Mouse (Mus musculus) forebrain, embryonic 12.5 days (tissue): ENCODE measurements around the gene Myl3. TPM values are rescaled to one million over a fixed set of nuclear protein-coding genes. Genes with fewer than 3 reads are reported as not detected.

Experiments
- ATAC-seq: fragments of 200-750 bp; cut with Nextera tagmentation; 2 replicates; pipeline ENCODE4 v1.8.0; 2017; ENCODE audit warnings: moderate TSS enrichment; ENCODE audit not compliant: low FRiP score
- H3K27ac ChIP-seq: fragments of 300-500 bp; sonication (generic); 2 replicates; pipeline ENCODE4 v1.5.1; 2016; ENCODE audit warnings: mild to moderate bottlenecking
- H3K27me3 ChIP-seq: fragments of 300-500 bp; sonication (generic); 2 replicates; pipeline ENCODE4 v1.6.1; 2016; ENCODE audit warnings: mild to moderate bottlenecking
- H3K36me3 ChIP-seq: fragments of 300-500 bp; sonication (generic); replicated peaks from 2 replicates; pipeline ENCODE4 v1.6.1; 2016; ENCODE audit warnings: mild to moderate bottlenecking
- H3K4me1 ChIP-seq: fragments of 300-500 bp; sonication (generic); 2 replicates; pipeline ENCODE4 v1.6.1; 2016
- H3K4me2 ChIP-seq: fragments of 300-500 bp; sonication (generic); 2 replicates; pipeline ENCODE4 v1.6.1; 2016; ENCODE audit warnings: mild to moderate bottlenecking, moderate library complexity
- H3K4me3 ChIP-seq: fragments of 300-500 bp; sonication (generic); replicated peaks from 2 replicates; pipeline ENCODE4 v1.5.1; 2016; ENCODE audit warnings: mild to moderate bottlenecking
- H3K9ac ChIP-seq: fragments of 300-500 bp; sonication (generic); 2 replicates; pipeline ENCODE4 v1.6.1; 2016; ENCODE audit warnings: mild to moderate bottlenecking
- H3K9me3 ChIP-seq: fragments of 300-500 bp; sonication (generic); 2 replicates; pipeline ENCODE4 v1.6.1; 2016
- WGBS: fragments of 180-500 bp; shearing (Covaris S2); methylation state at CpG from one replicate; pipeline ENCODE4 v1.1.7; 2016; 5-methylcytosine and 5-hydroxymethylcytosine counted together
- polyA plus RNA-seq: library from polyadenylated mRNA; unstranded; fragments of >200 nt; fragmentation: Nextera tagmentation; extraction: Ambion mirVana; gene quantifications from 2 replicates; pipeline ENCODE4 v1.2.1, GENCODE M21; 2016

Gene Myl3
- polyA plus RNA-seq, 1 experiment from 2014 or later = 1.3 TPM

DNA sequence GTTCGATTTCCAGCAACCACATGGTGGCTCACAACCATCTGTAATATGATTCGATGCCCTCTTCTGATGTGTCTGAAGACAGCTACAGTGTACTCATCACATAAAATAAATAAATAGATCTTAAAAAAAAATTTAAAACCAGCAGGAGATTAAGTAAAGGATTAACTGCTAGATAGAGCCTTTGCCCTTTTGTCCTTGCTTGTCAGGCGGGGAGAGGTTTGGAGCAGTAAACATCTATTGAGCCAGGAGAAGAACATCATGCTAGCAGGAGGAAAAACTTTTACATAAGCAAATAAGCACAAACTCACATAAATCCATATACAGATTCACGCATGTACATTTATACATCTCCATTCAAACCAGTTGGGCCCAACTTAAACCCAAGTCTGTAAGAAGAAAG is 29.1 kb upstream of the Myl3 start:
- no peak overlapping the region for H3K9ac ChIP-seq
- no peak for ATAC-seq
- WGBS = 92% methylated on average over 4 of the region's 4 CpGs
- H3K9me3 ChIP-seq = no peaks in the 10 kb centered on the region
- H3K4me2 ChIP-seq = no peak overlapping the region
- no peak overlapping the region for H3K4me3 ChIP-seq
- H3K4me1 ChIP-seq = no peaks in the 10 kb centered on the region; the same call in 1 of the 2 replicates
- no peaks in the 10 kb centered on the region for H3K27me3 ChIP-seq
- peaks cover 47% of the 10 kb centered on the region for H3K36me3 ChIP-seq
- H3K27ac ChIP-seq = no peak overlapping the region

DNA sequence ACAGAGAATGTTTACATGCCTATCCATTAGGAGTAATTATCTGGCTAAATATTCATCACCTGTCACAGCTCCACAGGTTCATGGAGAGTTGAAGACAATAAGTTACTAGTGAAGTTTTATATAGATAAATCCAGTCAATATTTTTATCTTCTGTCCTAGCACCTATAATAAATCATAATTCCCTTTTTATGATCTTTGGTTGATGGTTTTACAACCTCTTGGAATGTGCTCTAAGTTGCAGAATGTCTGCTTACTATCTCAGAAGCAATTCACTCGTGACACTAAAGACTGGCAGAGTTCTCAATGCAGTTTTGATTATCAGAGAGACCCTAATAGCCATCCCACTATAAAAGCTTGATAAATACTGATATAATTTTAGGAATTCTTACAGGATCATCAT is 28.3 kb upstream of the Myl3 start:
- no peak overlapping the region for H3K4me2 ChIP-seq

DNA sequence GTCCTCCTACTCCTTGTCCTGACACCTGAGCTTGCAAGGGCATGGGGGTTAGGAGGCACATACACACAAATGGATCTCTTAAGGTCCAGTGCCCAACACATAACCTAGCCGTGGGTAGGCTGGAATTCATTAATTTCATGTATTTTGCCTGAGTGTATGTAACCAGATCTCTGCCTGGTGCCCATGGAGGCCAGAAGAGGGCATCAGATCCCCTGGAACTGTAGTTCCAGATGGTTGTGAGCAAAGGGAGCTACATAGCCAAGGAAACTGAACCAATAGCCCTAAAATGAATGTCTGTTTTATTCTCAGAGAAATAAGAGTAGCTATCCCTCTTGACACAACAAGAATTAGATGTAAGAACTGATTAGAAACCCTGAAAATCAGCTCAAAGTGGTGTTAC is 26.2 kb upstream of the Myl3 start:
- Histone ChIP-seq H3K4me1 (peaks cover 3% of the 10 kb centered on the region; the same call in 1 of the 2 replicates), H3K9me3 (no peaks in the 10 kb centered on the region), H3K27ac (no peak overlapping the region), H3K36me3 (peaks cover 38% of the 10 kb centered on the region), H3K4me3 (no peak overlapping the region), H3K27me3 (no peaks in the 10 kb centered on the region), H3K4me2 (no peak overlapping the region), H3K9ac (no peak overlapping the region)
- no peak for ATAC-seq
- WGBS = 67% methylated on average over 1 of the region's 1 CpGs

More for the DNA sequence above, 28.3 kb upstream of the Myl3 start:
- ATAC-seq = no peak
- no peak overlapping the region for H3K27ac ChIP-seq
- no peak overlapping the region for H3K4me3 ChIP-seq
- WGBS = 86% methylated on average over 1 of the region's 1 CpGs
- H3K27me3 ChIP-seq = no peaks in the 10 kb centered on the region
- H3K9me3 ChIP-seq = no peaks in the 10 kb centered on the region
- peaks cover 42% of the 10 kb centered on the region for H3K36me3 ChIP-seq
- H3K4me1 ChIP-seq = no peaks in the 10 kb centered on the region; the same call in 1 of the 2 replicates
- no peak overlapping the region for H3K9ac ChIP-seq

- Histone ChIP-seq H3K27me3 (no peaks in the 10 kb centered on the region), H3K36me3 (peaks cover 31% of the 10 kb centered on the region), H3K27ac (no peak overlapping the region), H3K4me1 (peaks cover 3% of the 10 kb centered on the region; the same call in 1 of the 2 replicates), H3K9ac (no peak overlapping the region), H3K4me2 (no peak overlapping the region), H3K9me3 (no peaks in the 10 kb centered on the region), H3K4me3 (no peak overlapping the region)
- 27% methylated on average over 4 of the region's 4 CpGs for WGBS
- ATAC-seq = peak; percentile 74; the same call in 1 of the 2 replicates
Observed at GRCm38 (mm10) chr9:110716775-110717174, 24.9 kb upstream of the Myl3 start.

- no peak overlapping the region for H3K4me2 ChIP-seq
- H3K36me3 ChIP-seq = peaks cover 18% of the 10 kb centered on the region
- no peaks in the 10 kb centered on the region for H3K27me3 ChIP-seq
- H3K9ac ChIP-seq = no peak overlapping the region
- H3K27ac ChIP-seq = no peak overlapping the region
- ATAC-seq = no peak
- no peaks in the 10 kb centered on the region for H3K9me3 ChIP-seq
- no peak overlapping the region for H3K4me3 ChIP-seq
- WGBS = 96% methylated on average over 6 of the region's 6 CpGs
- peaks cover 3% of the 10 kb centered on the region; the same call in 1 of the 2 replicates for H3K4me1 ChIP-seq
Observed at GRCm38 (mm10) chr9:110718071-110718470, 23.6 kb upstream of the Myl3 start.

- Histone ChIP-seq H3K36me3 (peaks cover 14% of the 10 kb centered on the region), H3K27ac (no peak overlapping the region), H3K4me1 (peaks cover 3% of the 10 kb centered on the region; the same call in 1 of the 2 replicates), H3K4me3 (no peak overlapping the region), H3K9ac (no peak overlapping the region), H3K4me2 (no peak overlapping the region), H3K9me3 (no peaks in the 10 kb centered on the region), H3K27me3 (no peaks in the 10 kb centered on the region)
- WGBS = 86% methylated on average over 3 of the region's 3 CpGs
- ATAC-seq = no peak
Observed at GRCm38 (mm10) chr9:110718810-110719209, 22.9 kb upstream of the Myl3 start.

DNA sequence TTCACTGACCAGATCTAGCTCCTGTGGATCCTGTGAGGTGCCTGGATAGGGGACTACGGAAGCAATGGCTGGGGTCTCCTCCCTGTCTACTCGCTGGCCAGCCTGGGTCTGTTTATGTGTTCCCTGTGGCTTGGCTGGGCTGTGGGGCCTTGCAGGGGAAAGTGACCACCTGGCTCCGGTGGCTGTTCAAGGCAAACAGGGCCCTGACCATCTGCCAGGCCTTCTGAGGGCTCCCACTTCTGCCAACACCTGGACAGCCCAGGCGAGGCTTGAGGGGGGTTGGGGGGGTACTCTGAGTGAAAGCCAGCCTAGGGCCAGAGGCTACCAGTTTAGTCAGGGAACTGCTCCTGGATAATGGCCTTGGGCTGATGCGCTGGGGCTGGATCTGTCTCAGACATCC is 21.7 kb upstream of the Myl3 start:
- Histone ChIP-seq H3K4me1 (peaks cover 3% of the 10 kb centered on the region; the same call in 1 of the 2 replicates), H3K9me3 (no peaks in the 10 kb centered on the region), H3K36me3 (peaks cover 5% of the 10 kb centered on the region; the same call in 1 of the 2 replicates), H3K27ac (no peak overlapping the region), H3K9ac (no peak overlapping the region), H3K4me3 (no peak overlapping the region), H3K4me2 (no peak overlapping the region), H3K27me3 (0 out of 2 replicates have a peak, but pooled peaks cover 1% of the 10 kb centered on the region)
- 75% methylated on average over 5 of the region's 5 CpGs for WGBS
- ATAC-seq = no peak

GRCm38 (mm10) chr9:110722060-110722459 is 19.6 kb upstream of the Myl3 start:
- Histone ChIP-seq H3K4me3 (no peak overlapping the region), H3K4me1 (peaks cover 19% of the 10 kb centered on the region), H3K27me3 (peaks cover 22% of the 10 kb centered on the region), H3K4me2 (no peak overlapping the region), H3K9me3 (no peaks in the 10 kb centered on the region), H3K9ac (no peak overlapping the region), H3K27ac (no peak overlapping the region), H3K36me3 (no peaks in the 10 kb centered on the region)
- no peak for ATAC-seq
- 83% methylated on average over 10 of the region's 10 CpGs for WGBS

DNA sequence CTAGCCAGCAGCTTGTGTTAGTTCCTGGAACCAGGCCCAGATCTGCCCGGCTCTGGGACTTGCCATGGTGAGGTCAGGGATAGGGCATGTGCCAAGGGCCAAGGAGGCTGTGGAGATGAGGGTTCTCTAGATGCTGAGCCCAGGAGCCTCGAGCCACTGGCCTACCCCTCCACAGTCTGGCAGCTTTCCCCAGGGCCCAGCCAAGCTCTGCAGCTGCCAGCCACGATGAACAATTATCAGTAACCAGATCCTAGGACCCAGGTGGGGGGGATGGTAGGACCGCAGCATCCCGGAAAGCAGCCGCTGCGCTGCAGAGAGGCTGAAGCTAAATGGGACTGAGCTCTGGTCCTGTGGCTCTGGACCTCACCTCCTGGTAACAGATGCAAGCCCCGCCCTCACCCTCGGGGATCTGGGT is 15.9 kb upstream of the Myl3 start:
- Histone ChIP-seq H3K9me3 (no peaks in the 10 kb centered on the region), H3K9ac (no peak overlapping the region), H3K27me3 (peaks cover 55% of the 10 kb centered on the region), H3K4me2 (no peak overlapping the region), H3K4me3 (no peak overlapping the region), H3K36me3 (no peaks in the 10 kb centered on the region), H3K27ac (no peak overlapping the region), H3K4me1 (peaks cover 23% of the 10 kb centered on the region)
- peak; percentile 57 for ATAC-seq
- WGBS = 6% methylated on average over 9 of the region's 9 CpGs

- peak overlapping the region; percentile 29 for H3K4me3 ChIP-seq
- H3K9ac ChIP-seq = no peak overlapping the region
- H3K27me3 ChIP-seq = peaks cover 66% of the 10 kb centered on the region
- WGBS = 5% methylated on average over 33 of the region's 33 CpGs
- peak overlapping the region; percentile 51 for H3K4me2 ChIP-seq
- no peak for ATAC-seq
- no peaks in the 10 kb centered on the region for H3K36me3 ChIP-seq
- peaks cover 23% of the 10 kb centered on the region for H3K4me1 ChIP-seq
- no peak overlapping the region for H3K27ac ChIP-seq
- H3K9me3 ChIP-seq = no peaks in the 10 kb centered on the region
Observed at GRCm38 (mm10) chr9:110726867-110727266, 14.8 kb upstream of the Myl3 start.

DNA sequence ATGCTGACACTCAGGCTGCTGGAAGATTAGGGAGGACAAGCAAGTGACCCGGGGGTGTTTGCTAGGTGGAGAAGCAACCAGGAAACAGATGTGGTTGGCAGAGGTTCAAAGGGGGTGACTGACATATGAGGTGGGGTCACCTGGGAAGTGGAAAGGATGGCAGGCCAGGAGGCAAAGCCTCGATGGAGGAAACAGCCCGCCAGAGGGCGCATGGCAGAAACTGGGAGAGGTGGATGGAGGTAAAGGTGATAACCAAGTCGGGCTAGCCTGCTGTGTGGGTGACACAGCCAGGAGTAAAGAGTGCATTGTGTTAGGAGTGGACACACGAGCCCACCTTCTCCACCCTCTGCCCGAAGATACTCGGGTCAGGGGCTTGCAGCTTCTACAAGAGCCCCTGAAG is 11.8 kb upstream of the Myl3 start:
- Histone ChIP-seq H3K27me3 (peaks cover 93% of the 10 kb centered on the region), H3K4me2 (no peak overlapping the region), H3K36me3 (no peaks in the 10 kb centered on the region), H3K9me3 (no peaks in the 10 kb centered on the region), H3K4me3 (no peak overlapping the region), H3K9ac (no peak overlapping the region), H3K27ac (no peak overlapping the region), H3K4me1 (peaks cover 39% of the 10 kb centered on the region)
- WGBS = 13% methylated on average over 8 of the region's 8 CpGs
- no peak for ATAC-seq

GRCm38 (mm10) chr9:110731859-110732258 is 9.8 kb upstream of the Myl3 start:
- peak overlapping the region; percentile 69; the same call in 1 of the 2 replicates for H3K4me2 ChIP-seq
- peaks cover 24% of the 10 kb centered on the region for H3K4me1 ChIP-seq
- H3K9me3 ChIP-seq = no peaks in the 10 kb centered on the region
- WGBS = 60% methylated on average over 4 of the region's 4 CpGs
- H3K9ac ChIP-seq = peak overlapping the region; percentile 40; the same call in 1 of the 2 replicates
- H3K36me3 ChIP-seq = no peaks in the 10 kb centered on the region
- H3K4me3 ChIP-seq = no peak overlapping the region
- no peak overlapping the region for H3K27ac ChIP-seq
- no peak for ATAC-seq
- H3K27me3 ChIP-seq = peaks cover 90% of the 10 kb centered on the region

DNA sequence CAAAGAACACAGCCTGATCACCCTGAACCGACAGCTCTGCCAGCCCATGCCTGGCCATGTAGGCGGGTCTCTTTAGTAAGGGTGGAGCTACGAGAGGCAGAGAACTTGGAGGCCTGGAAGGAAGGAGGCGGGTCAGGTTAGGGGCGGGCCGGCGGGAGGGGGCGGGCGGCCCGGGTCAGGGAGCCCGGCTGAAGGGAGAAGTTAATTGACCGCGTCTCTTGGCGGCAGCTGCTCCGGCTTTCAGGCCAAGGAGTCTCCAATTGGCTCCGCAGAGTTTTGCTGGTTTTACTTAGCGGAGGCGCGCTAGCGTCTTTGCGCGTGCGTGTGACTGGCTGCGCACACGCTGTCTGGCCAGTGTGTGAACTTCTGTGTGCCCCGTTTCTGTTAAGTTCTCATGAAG is 9.0 kb upstream of the Myl3 start:
- H3K4me2 ChIP-seq = peak overlapping the region; percentile 69
- peaks cover 83% of the 10 kb centered on the region for H3K27me3 ChIP-seq
- H3K9me3 ChIP-seq = no peaks in the 10 kb centered on the region
- H3K36me3 ChIP-seq = no peaks in the 10 kb centered on the region
- H3K27ac ChIP-seq = no peak overlapping the region
- ATAC-seq = peak; percentile 83
- WGBS = under 1% methylated on average over 26 of the region's 26 CpGs
- peaks cover 17% of the 10 kb centered on the region for H3K4me1 ChIP-seq
- peak overlapping the region; percentile 44 for H3K4me3 ChIP-seq
- peak overlapping the region; percentile 40 for H3K9ac ChIP-seq
